Mouse (Mus musculus) G1E (cell line): ENCODE data around the gene Rgs3.

ENCODE experiments used
- CTCF ChIP-seq: IDR thresholded peaks from 2 replicates; pipeline ENCODE4 v1.5.1; 2012; ENCODE audit warnings: low read depth, low read length, inconsistent platforms, mixed read lengths
- GATA2 ChIP-seq: IDR thresholded peaks from 2 replicates; pipeline ENCODE4 v1.6.1; 2012; ENCODE audit warnings: low read depth, low read length, inconsistent platforms, borderline replicate concordance
- POLR2AphosphoS5 ChIP-seq: IDR thresholded peaks from 2 replicates; pipeline ENCODE4 v1.6.1; 2012; ENCODE audit warnings: low read depth, low read length, inconsistent platforms; ENCODE audit not compliant: insufficient replicate concordance
- TAL1 ChIP-seq: conservative IDR thresholded peaks from 2 replicates; pipeline ENCODE4 v1.6.1; 2012; ENCODE audit warnings: low read depth, low read length, inconsistent platforms, mixed read lengths

- TF ChIP-seq CTCF, result no peak
- no peak for TF ChIP-seq TAL1
- no peak for TF ChIP-seq POLR2AphosphoS5
- no peak for TF ChIP-seq GATA2
These were observed 14.8 kb upstream of the Rgs3 start for GRCm38 (mm10) chr4:62544801-62545200.
